Mouse (Mus musculus): ENCODE data around the gene Cgas.
"Not testable (repeated sequence)": the region's sequence is repeated elsewhere in the genome, so short reads cannot be mapped to it uniquely, and the experiment has no call there.

Gene Cgas

GRCm38 (mm10) chr9:78442579-78443392, at the start of gene Cgas:
Gene Cgas, minus strand, starts transcription at chr9:78443237.
- in situ Hi-C loops (cut with MboI, MseI): loop anchor here (10.0 kb wide), 1 partner anchor 82 kb away; no protein-coding TSS in a partner anchor

GRCm38 (mm10) chr9:78492254-78492653, 49.2 kb upstream of the Cgas start:
- in situ Hi-C loops (cut with MboI, MseI): no loop called here

- in situ Hi-C loops (cut with MboI, MseI): no loop called here
Measured at GRCm38 (mm10) chr9:78491169-78491568, 48.1 kb upstream of the Cgas start.

GRCm38 (mm10) chr9:78488890-78489420, 45.9 kb upstream of the Cgas start, which contains the start of gene Eef1a1:
Gene Eef1a1, minus strand, starts transcription at chr9:78489151.
- in situ Hi-C loops (cut with MboI, MseI): no loop called here

- in situ Hi-C loops (cut with MboI, MseI): not testable (repeated sequence)
Measured at GRCm38 (mm10) chr9:78488021-78488420, 45.0 kb upstream of the Cgas start.

GRCm38 (mm10) chr9:78484660-78485059, 41.6 kb upstream of the Cgas start:
- in situ Hi-C loops (cut with MboI, MseI): loop anchor here (5.0 kb wide), 1 partner anchor 38 kb away; no protein-coding TSS in a partner anchor

- in situ Hi-C loops (cut with MboI, MseI): loop anchor here (5.0 kb wide), 1 partner anchor 40 kb away; no protein-coding TSS in a partner anchor
Measured at GRCm38 (mm10) chr9:78482386-78482785, 39.3 kb upstream of the Cgas start.

- in situ Hi-C loops (cut with MboI, MseI): loop anchor here (5.0 kb wide), 1 partner anchor 41 kb away; no protein-coding TSS in a partner anchor
Measured at GRCm38 (mm10) chr9:78481423-78482331, 38.6 kb upstream of the Cgas start.

GRCm38 (mm10) chr9:78480706-78481358, 37.8 kb upstream of the Cgas start:
- in situ Hi-C loops (cut with MboI, MseI): loop anchor here (5.0 kb wide), 1 partner anchor 41 kb away; no protein-coding TSS in a partner anchor

- in situ Hi-C loops (cut with MboI, MseI): loop anchor here (5.0 kb wide), 1 partner anchor 42 kb away; no protein-coding TSS in a partner anchor
Measured at GRCm38 (mm10) chr9:78480227-78480626, 37.2 kb upstream of the Cgas start.

GRCm38 (mm10) chr9:78479308-78479707, 36.3 kb upstream of the Cgas start:
- in situ Hi-C loops (cut with MboI, MseI): not testable (repeated sequence)

- in situ Hi-C loops (cut with MboI, MseI): not testable (repeated sequence)
Measured at GRCm38 (mm10) chr9:78478009-78478605, 35.1 kb upstream of the Cgas start.

GRCm38 (mm10) chr9:78477021-78477551, 34.0 kb upstream of the Cgas start:
- in situ Hi-C loops (cut with MboI, MseI): no loop called here

- in situ Hi-C loops (cut with MboI, MseI): no loop called here
Measured at GRCm38 (mm10) chr9:78476531-78477020, 33.5 kb upstream of the Cgas start.

GRCm38 (mm10) chr9:78475873-78476272, 32.8 kb upstream of the Cgas start:
- in situ Hi-C loops (cut with MboI, MseI): no loop called here

- in situ Hi-C loops (cut with MboI, MseI): no loop called here
Measured at GRCm38 (mm10) chr9:78475383-78475780, 32.3 kb upstream of the Cgas start.

- in situ Hi-C loops (cut with MboI, MseI): no loop called here
Measured at GRCm38 (mm10) chr9:78474771-78475382, 31.8 kb upstream of the Cgas start.

- in situ Hi-C loops (cut with MboI, MseI): no loop called here
Measured at GRCm38 (mm10) chr9:78474270-78474669, 31.2 kb upstream of the Cgas start.

GRCm38 (mm10) chr9:78473588-78473987, 30.6 kb upstream of the Cgas start:
- in situ Hi-C loops (cut with MboI, MseI): no loop called here

GRCm38 (mm10) chr9:78465725-78466124, 22.7 kb upstream of the Cgas start:
- in situ Hi-C loops (cut with MboI, MseI): no loop called here
